Mouse (Mus musculus) testis, adult 2 months (tissue): ENCODE results near the gene Hnrnpa2b1.

Experiments used
- CTCF ChIP-seq: fragments of 200-500 bp; IDR thresholded peaks from 2 replicates; pipeline ENCODE4 v1.5.1; 2012; ENCODE audit warnings: low read depth, mild to moderate bottlenecking, inconsistent platforms, low read length, moderate library complexity; ENCODE audit not compliant: control insufficient read depth, insufficient read depth, insufficient replicate concordance
- POLR2A ChIP-seq: fragments of 200-500 bp; IDR thresholded peaks from 2 replicates; pipeline ENCODE4 v1.6.1; 2012; ENCODE audit warnings: low read depth, mild to moderate bottlenecking, inconsistent platforms, low read length, moderate library complexity; ENCODE audit not compliant: control insufficient read depth

DNA sequence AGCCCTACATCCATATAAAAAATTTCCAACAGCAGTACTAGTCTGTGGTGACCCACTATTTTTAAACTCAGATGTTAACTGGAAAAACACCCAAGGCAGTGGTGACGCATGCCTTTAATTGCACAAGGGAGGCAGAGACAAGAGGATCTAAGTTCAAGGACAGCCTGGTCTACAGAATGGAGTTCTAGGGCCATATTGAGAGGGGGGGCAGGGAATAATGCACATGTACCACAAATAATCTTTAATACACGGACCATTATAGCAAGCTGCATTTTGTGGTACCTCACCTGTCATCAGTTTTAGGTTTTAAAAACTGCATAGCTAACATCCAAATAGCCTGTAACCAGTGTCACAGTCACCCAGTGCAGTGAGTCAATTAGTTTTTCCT is 10.8 kb downstream of the Hnrnpa2b1 start:
- TF ChIP-seq POLR2A (no peak), CTCF (no peak)
